Mouse (Mus musculus): ENCODE data around the gene Srsf3.

DNA sequence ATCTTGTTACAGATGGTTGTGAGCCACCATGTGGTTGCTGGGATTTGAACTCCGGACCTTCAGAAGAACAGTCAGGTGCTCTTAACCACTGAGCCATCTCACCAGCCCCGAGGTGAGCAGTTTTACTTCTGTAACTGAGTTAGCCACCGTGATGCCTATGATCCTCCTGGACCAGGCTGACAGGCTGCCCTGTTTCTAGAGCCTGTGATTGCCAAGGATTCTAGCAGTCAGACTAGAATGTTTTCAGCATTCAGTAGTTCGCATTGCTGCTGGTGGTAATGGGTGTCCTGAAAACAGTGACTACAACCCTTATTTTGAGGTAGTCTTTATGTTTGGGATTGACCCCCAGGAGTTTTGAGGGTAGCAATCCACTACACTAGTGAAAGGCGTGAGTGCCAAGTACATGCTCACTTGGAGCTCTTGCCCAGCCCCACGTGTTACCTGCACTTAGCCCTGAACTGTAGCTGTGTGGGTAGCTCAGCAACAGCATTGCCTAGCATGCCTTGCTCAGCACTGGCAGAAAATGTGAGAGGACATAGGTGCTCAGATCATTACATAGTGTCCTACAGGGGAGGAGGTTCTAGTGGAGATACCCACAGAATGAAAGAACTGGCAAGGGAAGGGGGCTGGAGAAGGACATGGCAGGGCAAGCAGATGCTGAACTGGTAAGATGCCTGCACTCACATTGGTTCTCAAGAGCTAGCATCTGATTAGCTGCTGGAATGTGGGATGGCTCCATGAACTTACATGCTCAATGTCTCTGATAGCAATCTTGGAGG, 11.9 kb downstream of the Srsf3 start:
- no peak for TF ChIP-seq POLR2A (IDR thresholded peaks at IDR 0.05; ENCODE audit: extremely low read depth, insufficient read depth, low read length)
- no peak for TF ChIP-seq CTCF (IDR thresholded peaks at IDR 0.05; ENCODE audit: extremely low read depth, insufficient read depth, low read length)

All from cortical plate, adult 2 months (tissue).